Mouse (Mus musculus): ENCODE measurements around the gene Kctd3.
A peak's percentile ranks its signal among the peaks of the same experiment; 100 is the strongest.

The Kctd3 gene

DNA sequence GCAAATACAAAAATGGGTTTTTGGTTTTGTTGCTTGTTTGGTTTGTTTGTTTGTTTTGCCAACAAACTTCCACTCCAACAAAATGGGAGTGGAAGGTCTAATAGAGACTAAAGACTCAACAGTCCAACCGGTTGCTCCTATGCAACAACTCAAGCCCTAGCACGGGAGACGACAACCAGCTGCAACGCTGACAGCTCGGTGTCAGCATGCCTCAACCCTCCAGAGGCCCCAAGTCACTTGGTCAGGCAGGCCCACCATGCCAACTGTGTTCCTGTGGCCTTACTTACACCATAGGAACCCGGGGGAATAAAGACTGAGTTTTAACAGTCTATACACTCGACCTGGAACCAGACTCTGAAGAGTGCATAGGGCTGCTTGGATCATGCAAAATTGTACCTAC, 815 bp downstream of the Kctd3 start:
- no peak for DNase-seq

DNA sequence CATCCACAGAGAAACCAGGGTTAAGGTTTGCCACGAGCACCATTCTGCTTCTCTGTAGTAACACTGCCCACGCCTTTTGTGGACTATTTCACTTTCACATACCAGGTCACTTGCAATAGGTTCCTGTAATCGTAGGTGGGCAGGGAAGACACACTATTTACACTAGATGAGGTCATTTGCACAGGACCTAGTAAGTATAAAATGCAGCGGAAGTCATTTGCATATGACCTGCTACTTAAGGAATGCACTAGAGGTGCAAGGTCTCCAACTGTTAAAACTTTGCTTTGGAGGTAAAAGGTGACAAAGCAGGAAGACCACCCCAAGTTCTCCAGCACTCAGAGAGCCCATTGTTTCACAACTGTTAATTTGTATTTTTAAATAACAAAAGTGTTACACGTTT, 1.4 kb downstream of the Kctd3 start:
- no peak for DNase-seq

DNA sequence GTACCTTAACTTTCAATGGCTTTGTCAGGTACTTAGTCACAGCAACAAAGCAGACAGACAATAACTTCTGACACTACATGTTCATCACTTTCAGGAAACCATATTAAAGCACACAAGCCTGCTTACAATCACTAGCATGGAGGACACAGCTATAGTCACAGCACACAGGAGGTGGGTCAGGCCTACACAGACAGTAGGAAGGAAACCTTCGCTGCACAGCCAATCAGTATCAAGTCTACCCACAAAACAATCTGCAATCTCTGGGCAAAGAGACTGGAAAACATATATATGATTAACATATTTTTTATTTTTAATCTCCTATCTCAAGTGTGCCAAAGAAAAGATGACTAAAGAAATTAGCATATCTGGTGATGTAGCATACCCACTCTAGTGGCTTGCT, 2.9 kb downstream of the Kctd3 start:
- no peak for DNase-seq

DNA sequence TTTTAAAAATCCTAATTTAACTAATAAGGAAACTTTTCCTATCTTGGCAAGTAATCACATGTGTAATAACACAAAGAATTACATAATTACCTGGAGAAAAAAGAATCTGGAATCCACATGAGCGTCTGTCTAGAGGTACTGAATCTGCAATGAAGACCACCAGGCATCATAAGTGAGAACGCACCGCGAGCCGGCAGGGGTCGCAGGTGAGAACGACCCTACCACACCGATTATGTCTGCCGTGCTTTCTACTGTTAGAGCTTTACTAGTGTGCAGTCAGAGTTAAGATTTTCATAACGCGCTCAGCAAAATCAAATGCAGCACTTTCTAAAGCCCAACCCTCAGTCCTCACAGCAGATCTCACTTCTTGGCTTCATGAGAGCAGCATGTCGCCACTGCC, 5.8 kb downstream of the Kctd3 start:
- no peak for DNase-seq

DNA sequence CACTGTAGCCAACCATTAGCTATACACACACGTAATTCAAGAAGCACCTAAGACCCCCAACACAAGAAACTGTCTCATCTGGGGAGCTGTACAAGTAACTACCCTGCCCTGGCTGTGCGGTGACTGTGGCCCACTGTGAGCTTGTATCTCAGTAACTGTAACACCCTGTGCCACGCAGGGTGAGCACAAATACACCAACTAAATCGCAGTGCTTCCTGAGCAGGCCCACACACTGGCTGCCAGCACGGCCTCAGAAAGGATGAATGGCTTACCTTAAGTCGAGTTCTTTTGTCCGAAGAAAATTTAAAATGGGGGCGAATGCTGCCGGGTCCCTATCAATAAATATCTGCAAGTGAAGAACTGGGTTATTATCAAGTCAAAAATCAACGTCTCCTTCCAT, 7.7 kb downstream of the Kctd3 start:
- no peak for DNase-seq

DNA sequence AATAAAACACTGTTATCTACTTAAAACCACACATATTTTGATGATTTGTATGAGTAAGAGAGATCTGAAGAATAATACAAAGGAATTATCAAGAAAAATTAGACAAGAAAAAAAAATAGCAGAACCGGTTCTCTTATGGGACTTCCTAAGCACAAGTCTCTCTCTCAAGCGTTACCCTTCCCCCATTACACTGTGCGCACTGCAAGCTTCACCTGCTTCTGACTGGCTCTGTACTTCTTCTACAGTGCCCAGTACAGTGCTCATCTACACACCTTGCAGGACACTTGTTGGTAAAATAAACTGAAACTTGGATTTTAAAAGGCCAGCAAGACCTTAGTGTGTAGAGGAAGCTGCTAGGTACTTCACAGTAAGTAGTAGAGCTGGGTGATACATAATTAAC, 9.7 kb downstream of the Kctd3 start:
- DNase-seq = no peak

DNA sequence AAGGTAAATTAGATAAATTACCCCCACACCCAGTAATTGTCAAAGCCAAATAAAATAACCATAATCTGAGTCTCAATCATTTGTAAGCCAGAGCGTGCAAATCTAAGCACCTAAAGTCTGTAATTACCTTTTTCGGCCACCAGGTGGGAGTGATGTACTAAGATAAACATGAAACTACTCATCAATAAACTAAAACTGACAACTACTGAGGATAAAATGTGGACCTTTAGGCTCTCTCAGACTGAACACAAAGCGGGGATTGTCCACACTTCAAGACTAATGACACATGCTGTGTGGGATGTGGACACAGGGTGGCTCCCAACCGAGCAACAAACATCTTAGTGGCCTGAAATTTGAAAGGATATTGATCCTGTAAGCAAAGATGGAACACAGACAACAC, 14.4 kb downstream of the Kctd3 start:
- peak; percentile 36 to 64 for DNase-seq

DNA sequence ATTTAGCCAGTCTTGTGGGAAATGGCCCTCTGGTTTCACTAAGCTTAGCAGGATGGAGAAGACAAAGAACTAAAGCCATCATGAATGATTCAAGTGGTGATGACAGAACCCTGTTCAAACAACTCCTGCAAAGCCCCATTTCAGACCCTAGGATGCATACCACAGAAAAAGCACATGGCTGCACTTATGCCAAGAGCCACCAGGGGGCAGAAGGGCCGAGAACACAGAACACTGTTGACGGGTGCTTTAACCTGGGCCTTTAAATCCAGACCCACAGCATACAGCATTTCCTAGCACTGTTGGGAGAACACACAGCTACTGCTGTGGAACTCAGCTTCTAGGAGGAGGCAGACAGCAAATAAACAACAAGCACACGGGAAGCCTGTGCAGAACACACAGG, 27.6 kb downstream of the Kctd3 start:
- peak; percentile 48 to 80 for DNase-seq

DNA sequence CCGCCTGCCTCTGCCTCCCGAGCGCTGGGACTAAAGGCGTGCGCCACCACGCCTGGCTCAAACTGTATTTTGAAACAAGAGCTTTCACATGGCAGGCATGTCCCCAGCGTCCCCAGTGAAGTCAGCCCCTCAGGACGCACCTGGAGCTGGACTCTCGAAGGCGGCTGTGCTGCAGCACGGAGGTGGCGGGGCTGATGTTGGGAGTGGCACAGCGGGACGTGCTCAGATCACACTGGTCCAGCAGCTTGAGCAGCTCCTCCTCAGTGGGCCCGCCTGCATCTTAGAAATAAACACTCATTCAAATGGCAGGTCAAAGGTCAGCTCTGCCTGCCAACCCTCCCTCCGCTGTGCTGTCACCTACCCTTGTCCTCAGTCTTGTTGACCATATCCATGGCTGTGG, 33.7 kb downstream of the Kctd3 start:
- no peak for DNase-seq

DNA sequence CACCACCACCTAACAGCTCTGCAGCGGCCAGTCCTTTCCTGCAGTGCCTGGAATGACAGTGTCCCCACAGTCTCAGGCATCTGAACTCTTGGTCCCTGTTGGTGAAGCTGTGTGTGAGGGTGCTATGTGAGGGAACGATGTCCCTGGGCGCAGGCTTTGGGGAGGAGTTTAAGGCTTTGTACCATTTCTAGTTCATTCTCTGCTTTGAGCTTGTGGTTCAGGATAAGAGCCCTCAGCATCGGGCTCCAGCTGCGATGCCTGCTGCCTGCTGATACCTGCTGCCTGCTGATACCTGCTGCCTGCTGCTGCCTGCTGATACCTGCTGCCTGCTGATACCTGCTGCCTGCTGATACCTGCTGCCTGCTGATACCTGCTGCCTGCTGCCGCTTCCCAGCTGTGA, 34.6 kb downstream of the Kctd3 start:
- no peak for DNase-seq

DNA sequence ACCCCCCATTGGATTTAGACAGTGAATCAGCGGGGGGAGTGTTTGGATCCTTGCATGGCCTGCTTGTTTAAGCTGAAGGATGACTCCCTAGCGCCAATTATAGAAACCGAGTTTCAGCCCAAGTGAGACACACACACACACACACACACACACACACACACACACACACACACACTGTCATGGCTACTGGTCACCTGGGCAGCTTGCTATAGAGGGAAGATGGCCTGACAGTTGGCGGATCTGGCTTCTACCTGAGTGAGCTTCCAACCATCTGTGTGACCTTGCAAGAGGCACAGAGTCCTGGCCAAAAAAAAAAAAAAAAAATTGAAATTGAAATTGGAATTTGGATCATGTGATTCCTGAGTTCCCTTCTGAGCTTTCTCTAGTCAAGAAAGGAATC, 55.1 kb downstream of the Kctd3 start:
- DNase-seq = no peak

DNA sequence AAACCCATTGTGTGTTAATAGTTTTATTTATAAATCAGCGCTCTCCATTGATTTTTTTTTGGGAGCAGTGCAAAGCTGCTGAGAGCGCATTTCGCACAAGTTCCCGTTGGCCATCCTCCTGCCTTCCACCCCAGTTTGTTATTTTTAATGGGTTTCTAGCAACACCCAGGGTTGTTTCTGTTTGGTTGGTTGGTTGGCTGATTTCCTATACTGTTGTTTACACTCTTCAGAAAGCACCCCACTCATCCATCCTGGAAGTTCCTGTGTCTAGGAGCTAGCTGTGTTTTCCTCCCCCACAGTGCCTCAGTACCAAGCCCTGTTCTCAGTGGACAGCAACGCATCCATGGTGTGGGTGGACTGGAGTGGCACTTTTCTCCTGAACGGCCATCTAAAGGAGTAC, 56.5 kb downstream of the Kctd3 start:
- no peak for DNase-seq

DNA sequence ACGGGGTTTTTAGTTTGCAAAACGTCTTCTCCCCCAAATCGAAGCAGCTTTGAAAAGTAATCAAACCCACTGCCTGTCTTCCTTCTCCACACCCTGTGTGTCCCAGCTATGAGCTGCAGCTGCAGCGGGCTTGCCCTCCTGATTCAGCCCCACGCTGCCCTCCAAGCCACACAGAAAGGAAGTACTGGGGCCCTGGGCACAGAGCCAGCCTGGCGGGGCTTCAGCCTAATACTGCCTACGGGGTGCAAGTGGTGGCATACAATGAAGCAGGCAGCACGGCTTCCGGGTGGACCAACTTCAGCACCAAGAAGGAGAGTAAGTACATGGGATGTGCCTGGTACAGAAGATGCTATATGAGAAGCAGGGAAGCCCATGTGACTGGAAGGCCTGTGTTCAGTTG, 59.4 kb downstream of the Kctd3 start:
- DNase-seq = no peak

DNA sequence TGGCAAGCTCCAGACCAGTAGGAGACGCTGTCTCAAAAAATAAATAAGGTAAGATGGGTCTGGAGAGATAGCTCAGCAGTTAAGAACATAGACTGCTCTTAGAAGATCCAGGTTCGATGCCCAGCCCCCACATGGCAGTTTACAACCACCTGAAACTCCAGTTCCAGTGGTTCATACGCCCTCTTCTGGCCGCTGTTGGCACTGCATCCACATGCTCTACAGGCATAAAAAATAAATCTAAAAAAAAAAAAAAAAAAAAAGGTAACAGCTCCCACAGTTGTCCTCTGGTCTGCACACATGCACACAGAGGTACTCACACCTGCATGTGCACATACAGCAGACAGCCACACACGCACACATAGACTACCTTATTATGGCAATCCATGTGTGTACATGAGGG, 59.8 kb downstream of the Kctd3 start:
- peak in 1 of 2 experiments; percentile 54 for DNase-seq

DNA sequence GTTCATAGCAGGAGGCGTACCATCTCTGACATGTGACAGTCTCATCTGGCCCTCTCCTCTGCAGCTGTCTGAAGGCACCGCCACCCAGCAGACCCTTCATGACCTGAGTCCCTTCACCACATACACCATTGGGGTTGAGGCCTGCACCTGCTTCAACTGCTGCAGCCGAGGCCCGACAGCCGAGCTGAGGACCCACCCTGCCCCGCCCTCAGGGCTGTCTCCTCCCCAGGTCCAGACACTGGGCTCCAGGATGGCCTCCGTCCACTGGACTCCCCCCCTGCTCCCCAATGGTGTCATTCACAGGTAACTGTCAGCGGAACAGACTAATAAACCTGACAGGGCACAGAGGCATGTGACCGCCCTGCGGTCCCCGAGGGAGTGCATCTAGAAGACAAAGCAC, 60.8 kb downstream of the Kctd3 start:
- DNase-seq = no peak

DNA sequence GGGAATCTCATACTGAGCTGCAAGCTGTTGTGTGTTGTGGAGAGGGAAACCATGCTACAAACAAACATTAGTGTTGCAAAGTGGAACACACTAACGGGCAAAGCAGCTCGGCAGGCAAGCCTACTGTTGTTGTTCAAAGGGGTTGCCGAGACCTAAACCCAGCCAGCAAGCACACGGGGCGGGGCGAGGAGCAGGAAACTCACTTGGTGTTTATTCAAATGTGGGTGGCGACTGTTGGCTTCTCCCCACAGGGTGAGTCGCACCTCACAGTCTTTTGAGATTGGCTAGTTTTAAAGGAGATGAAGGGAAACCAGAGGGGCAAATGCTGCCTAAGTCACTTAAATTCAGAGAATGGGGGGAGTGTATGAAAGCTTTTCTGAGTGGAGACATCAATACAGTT, 62.3 kb downstream of the Kctd3 start:
- DNase-seq = no peak

DNA sequence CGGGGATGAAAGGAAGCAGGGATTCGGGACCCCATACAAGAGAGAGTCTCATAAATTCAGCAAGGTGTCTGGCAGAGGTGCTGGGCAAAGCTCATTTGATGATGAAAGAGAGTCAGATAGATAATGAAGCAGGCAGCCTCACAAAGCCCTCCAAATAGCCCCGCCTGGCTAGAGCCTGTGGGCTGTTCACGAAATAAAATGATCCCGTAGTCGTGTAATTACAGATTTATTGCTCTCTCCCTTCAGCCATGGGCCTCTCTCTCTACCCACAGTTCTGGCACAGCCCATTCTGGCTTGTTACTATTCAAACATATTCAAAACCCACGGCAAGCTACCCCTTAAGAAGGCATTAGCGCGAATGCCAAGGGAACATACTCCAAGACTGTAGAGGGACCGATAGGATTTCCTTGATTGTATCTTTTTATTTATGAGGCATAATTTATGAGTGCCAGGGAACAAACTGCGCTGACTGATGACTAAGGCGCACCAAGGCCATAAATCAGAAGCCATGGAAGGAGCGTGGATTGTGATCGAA, 70.3 kb downstream of the Kctd3 start:
- DNase-seq = no peak

All from kidney, postnatal 36 days (tissue).